Mouse (Mus musculus): ENCODE results near the gene Actn1.
"Not testable (repeated sequence)": the region's sequence is repeated elsewhere in the genome, so short reads cannot be mapped to it uniquely, and the experiment has no call there.

Gene Actn1

DNA sequence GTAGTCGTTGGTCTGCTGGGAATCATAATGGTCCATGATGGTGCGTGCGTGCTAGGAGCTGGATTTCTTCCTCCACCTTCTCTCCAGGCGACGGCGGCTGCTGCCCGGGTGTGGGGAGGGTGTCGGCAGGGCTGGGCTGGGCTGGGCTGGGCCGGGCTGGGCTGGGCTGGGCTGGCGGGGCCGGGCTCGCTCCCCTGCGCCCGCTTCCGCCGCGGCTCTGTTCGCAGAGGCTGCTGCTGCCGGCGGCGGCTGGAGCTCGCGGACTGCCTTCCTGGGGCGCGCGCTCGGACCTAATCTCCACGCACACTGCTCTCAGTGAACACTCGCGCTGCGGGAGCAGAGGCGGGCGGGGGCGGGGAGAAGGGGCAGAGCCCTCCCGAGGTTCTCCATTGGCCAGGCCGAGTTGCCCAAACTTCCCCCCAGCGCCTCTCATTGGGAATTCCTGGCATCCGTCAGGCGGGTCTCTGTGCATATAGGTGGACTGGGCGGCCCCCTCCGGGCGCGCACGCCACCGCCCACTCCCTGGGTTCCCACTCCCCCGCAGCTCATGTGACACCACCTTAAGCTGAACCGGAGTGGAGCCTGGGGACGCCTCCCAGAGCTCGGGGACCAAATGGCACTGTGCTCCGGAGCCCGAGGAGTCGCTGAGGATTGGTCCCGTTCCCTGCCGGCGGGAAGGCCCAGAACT is at the start of gene Actn1:
Gene Actn1, minus strand, starts transcription at position 316 of the 688 bp plus-strand sequence.
- DNase-seq (ENCODE audit: low spot score in 2 of 2) = peak; percentile 72 to 82

DNA sequence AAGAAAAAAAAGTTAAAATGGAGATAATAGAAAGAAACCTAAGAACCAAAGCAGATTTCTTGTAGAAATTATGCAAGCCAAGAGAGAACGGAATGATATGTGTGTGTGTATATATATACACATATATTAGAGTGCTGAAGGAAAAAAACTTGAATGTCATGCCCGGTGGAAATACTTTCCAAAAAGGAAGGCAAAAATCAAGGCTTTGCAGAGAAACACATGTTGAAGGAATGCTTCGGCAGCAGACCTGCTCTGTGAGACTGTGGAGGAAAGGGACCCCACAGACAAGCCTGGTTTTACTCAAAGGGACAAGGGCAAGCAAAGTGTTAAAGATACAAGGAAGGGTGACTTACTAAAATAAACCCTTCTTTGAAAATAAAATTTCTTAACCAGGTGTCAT is 47.4 kb upstream of the Actn1 start:
- no peak for DNase-seq (ENCODE audit: low spot score in 2 of 2)

DNA sequence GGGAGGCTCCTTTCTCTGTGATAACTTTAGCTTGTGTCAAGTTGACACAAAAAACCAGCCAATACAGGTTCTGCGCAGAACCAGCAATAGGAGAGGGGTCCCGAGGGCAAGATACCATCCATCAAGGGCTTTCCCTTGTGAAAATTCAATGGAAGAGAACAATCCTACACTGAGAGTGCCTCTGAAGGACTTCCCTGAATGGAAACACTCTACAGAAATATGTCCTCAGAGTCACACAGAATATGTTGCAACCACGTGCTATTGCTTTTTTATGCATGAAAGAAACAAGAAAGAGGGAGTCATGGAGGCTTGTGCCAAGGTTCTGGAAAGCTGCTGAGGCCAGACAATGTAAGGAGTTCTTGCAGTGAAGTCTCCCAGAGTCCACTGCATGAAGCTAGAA is 44.3 kb upstream of the Actn1 start:
- DNase-seq (ENCODE audit: low spot score in 2 of 2) = no peak

DNA sequence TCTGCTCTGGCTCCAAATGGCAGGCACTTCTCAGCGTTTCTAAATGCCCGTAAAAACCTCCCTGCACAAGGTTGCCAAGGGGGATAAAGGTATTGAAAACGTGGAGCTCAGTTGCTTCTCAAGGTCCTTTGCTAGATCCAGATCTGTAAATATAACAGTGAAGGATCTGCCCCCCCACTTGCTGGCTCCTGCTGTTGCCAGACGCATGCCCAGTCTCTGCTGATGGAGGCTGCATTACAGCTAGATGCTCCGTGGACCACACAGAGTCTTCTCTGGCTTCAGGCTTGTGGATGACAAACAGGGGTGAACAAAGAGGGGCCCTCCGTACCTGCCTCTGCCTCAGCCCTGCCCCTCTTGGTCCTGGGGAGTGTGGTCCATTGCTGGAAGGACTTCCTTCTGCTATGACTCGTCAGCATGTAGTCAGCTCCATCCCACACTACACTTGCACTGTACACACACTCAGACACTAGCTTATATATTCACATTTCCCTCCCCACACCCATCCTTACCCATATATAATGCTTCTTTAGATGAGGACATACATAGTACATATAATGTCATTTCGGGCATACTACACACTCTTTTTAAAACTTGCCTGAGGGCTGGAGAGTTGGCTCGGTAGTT is 40.8 kb upstream of the Actn1 start:
- DNase-seq (ENCODE audit: low spot score in 2 of 2) = no peak

DNA sequence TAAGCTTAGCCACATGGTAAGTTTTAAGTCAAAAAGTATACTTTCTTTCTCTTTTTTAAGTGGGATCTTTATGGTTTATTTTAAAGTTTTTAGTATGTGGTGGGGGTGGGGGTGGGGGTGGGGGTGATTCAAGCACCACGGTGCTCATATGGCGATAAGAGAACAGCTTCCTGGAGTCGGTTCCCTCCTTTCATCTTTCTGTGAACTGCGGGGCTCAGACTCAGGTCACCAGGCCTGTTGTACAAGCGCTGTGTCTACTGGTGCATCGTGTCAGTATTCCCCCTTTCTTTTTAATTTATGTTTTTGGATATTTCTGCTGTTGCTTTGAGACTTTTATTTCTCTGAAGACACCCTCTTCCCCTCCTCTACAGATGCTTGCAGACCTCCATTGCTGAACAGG is 38.5 kb upstream of the Actn1 start:
- DNase-seq (ENCODE audit: low spot score in 2 of 2) = no peak

DNA sequence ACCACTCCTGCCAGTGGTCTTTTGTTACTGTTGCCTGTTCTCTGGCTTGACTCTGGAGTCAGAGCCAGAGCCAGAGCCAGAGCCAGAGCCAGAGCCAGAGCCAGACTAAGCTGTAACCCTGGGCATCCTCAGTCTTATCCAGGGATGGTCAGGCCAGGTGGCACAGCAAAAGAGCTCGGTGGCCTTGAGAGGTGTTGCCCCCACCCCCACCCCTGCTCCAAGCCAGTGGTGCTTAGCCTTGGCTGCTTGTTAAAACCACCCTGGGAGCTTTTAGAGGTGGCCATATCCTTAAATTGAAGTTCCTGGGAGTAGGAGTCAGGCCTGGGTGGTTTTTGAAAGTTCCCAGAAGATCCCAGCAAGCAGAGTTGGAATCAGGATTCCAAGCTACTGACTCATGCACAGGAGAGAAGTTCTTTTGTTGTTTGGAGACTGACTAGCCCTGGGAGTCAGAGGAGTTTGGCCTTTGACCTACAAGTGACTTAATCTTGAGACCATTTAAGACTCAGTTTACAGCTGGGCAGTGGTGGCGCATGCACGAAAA is 31.8 kb upstream of the Actn1 start:
- no peak for DNase-seq (ENCODE audit: low spot score in 2 of 2)

DNA sequence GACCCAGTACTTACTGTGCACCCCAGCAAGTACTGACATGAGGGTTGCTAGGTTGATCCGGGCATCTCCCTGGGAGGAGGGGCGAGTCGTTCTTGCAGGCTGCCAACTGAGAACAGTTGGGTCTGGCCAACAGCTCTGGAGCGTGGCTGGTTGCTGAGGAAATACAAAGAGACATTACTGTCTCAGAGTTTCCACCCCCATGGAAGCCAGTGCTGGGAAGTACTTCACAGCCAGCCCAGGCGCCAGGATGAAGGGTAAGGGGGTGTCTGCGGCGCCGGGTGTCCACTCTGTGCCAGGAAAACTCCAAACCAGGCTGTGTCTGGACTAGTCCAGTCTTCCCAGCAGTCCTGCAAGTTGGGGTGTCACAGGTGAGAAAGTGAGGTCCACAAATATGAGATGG is 30.8 kb upstream of the Actn1 start:
- no peak for DNase-seq (ENCODE audit: low spot score in 2 of 2)

DNA sequence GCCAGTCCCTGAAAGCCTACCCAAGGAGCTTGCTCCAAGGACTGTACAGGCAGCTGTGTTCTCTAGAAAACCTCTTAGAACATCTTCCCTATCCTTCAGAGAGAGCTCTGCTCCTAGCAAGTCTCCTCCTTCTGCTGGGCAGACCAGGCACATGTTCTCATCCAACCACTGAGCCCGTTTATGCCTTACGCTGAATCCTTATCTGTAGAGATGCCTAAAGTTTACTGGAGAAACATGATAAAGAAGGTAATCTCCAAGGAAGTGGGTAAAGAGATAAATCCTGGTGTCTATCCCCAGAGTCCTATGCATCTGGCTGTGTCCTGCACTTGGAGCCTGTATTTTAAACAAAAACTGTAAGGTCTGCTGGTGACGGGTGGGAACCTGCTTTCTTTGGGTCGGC is 30.3 kb upstream of the Actn1 start:
- no peak for DNase-seq (ENCODE audit: low spot score in 2 of 2)

DNA sequence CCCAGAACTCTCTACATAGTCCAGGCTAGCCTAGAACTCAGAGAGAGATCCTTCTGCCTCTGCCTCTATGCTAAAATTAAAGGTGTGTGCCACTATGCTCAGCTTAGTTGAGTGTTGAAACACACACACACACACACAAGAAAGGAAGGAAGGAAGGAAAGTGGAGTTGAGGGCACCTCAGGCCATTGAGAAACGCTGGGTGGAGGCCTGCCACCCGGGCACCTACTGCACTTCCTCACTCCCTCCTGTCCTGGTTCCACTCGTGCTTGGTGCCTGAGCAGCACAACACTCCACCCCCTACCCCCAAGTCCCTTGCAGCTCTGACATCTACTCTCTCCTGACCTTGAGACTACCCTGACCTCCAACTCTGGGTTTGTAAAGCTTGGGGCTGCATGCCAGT is 29.6 kb upstream of the Actn1 start:
- no peak for DNase-seq (ENCODE audit: low spot score in 2 of 2)

DNA sequence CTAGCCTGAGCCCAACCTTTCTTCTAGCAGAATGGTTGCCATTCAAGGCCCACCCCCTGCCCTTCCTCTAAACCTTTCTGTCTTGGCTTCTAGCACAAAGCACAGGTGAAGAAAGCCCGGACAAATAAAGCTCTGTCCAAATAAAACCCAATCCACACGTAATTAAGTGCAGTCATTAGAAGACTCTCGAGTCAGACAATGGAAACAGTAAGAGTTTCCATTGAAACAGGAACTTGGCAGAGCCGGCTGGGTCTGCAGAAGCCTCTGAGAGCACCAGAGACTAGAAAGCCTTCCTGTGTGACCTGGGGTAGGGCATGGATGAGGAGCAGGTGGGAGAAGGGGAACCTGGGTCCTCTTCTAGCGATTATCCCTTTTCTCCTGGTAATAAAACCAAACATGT is 25.7 kb upstream of the Actn1 start:
- DNase-seq (ENCODE audit: low spot score in 2 of 2) = no peak

DNA sequence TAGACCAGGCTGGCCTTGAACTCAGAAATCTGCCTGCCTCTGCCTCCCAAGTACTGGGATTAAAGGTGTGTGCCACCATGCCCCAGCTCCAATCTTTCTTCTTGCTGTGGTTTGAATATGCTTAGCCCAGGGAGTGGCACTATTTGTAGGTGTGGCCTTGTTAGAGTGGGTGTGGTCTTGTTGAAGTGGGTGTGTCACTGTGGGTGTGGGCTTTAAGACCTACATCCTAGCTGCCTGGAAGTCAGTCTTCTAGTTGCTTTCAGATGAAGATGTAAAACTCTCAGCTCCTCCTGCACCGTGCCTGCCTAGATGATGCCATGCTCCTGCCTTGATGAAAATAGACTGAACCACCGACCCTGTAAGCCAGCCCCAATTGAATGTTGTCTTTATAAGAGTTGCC is 24.1 kb upstream of the Actn1 start:
- DNase-seq (ENCODE audit: low spot score in 2 of 2) = not testable (repeated sequence)

DNA sequence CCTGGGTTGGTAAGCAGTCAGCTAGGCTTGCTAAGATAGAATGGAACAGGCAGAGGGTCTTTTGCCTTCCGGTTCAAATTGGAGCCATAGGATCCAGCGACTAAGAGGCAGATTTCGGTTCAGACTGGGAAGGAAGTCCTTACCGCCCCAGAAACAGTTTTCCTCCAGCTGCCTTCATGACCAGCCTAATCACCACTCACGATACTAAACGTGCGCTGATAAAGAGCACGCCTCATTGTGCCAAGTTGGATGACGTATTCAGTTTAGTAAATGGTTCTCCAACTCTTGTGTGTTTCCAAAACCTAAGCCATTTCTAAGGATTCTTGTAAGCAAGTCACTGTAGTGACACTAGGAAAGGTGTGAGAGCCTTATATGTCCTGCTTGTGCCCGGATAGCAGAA is 18.7 kb upstream of the Actn1 start:
- no peak for DNase-seq (ENCODE audit: low spot score in 2 of 2)

DNA sequence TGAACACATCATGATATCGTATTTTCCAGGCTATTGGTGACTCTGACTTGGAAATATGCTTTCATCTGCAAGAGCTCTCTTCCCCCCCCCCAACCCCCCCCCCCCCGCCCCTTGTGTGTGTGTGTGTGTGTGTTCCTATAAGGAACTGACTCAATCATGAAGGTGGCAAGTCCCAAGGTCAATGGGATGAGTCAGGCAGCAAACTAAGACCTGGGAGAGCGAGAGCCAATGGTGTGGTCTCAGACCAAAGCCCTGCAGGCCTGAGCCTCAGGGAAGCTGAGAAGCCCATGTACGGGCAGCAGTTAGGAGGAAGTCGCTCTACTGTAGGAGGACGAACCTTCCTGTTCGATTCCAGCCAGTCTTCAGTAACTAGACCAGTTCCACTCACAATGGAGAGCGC is 17.3 kb upstream of the Actn1 start:
- DNase-seq (ENCODE audit: low spot score in 2 of 2) = no peak

DNA sequence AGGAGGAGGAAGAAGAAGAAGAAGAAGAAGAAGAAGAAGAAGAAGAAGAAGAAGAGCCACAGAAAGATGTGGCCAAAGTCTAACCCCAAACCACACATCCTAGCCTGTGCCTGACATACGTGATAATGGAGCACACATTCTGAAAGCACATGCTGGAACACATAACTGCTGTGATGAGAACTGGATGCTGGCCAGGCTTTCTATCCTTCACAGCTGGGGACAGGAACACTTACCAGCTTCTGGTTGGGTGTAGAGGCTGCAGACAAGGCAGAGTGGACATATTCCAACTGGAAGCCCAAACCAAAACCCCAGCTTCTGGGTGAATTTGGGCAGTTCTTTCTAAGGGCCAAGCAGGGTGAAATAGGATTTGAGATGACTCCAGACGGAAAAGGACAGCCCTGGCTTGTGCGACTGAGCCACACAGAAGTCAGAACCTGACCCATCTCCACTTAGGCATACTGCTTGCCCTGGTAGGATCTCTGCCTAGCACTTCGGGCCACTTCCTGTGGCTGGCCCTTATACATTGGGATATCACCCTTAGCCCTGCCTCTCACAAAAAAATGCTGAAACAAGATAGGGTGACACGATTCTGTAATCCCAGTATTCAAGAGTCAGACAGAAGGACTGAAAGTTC is 15.1 kb upstream of the Actn1 start:
- DNase-seq (ENCODE audit: low spot score in 2 of 2) = no peak

DNA sequence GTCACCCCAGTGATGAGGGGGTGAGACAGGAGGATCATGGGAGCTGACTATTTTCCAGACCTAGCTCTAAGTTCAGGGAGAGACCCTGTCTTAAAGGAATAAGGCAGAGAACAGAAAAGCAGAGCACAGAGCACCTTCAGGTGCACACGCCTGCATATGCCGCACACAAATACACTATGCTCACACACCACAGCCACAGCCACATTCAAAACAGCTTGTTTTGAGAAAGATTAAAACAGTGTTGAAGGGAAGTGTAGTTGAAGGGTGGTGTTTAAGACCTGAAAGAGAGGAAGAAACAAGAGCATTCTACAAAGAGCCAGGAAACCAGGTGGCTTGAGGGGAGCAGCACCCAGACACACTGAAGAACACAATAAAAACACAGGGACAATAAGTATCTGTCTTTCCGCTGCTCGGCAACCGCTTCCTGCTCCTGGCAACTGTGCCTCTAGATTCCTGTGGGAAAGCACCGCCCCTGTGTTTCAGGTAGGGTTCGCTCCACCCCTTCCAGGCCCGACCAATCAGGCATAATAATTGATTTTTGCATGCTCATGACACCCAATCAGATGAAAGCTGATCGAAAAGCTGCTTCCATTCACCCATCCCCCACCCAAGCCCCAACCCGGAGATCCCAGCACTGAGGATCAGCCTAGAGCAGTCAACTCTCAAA is 13.0 kb upstream of the Actn1 start:
- DNase-seq (ENCODE audit: low spot score in 2 of 2) = peak in 1 of 2 experiments; percentile 25

DNA sequence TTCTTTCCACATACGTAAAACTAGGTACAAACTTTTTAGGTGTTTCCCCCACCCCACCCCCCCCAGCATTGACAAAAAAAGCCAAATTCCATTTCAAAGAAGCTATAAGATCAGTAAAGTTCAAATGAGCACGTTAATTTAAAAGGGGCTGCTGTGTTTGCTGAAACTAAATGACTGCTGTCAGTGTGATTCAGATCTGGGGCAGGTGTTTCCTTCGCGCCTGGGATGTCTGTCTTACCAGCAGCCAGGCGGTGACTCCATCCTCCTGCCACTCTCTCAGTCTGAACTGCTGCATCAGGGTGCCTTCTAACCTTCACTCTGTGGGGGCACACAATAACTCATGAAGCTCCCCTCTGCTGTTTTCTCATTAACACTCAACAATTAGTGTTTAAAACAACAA is 11.6 kb upstream of the Actn1 start:
- DNase-seq (ENCODE audit: low spot score in 2 of 2) = no peak

DNA sequence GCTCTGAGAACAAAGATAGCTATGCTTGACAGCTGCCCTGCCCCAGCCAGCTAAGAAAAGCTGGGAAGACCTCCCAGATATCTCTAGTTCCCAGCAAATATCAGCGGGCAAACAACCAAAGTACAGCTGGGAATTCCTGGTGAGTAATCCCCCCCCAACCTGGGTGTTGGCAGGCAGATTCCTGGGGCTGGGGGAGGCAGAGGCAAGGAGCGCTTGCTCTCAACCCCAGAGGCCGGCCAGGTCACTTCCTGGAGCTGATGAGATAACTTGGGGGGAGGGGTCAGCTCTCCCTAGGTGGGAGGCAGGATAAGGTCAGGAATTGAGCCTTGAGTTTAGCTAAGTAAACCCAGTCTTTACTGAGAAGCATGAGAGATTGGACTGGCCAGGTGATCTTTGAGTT is 10.8 kb upstream of the Actn1 start:
- no peak for DNase-seq (ENCODE audit: low spot score in 2 of 2)

DNA sequence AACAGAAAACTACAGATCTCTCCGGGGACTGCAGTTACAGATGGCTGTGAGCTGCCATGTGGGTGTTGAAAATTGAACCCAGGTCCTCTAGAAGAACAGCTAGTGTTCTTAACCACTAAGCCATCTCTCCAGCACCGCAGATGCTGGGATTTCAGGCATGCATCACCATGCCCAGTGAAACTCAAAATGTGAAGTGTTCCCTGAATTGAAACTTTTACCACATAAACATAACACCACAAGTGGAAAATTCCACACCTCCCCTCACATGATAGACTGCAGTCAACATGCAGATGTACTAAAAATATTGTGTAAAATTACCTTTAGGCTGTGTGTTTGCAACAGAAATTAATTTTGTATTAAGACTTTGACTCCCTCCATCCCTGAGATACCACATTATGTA is 9.1 kb upstream of the Actn1 start:
- no peak for DNase-seq (ENCODE audit: low spot score in 2 of 2)

DNA sequence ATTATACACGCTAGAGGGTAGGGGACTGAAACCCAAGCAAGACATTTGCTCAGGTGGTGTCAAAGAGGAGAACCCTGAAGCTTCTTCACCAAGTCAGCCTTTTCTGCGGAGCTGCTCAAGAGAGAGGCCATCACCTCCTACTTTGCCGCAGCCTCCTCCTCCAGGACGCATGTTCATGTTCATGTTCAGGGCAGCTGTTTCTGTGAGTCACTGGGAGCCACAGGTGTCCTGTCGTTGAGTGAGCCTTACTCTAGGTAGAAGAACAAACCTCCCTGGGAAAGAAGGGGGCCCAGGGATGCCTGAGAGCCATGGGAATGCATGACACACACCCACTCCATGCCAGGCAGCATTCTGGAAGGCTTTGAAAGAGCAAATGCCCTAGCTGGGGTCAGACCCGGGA is 7.8 kb upstream of the Actn1 start:
- DNase-seq (ENCODE audit: low spot score in 2 of 2) = no peak

DNA sequence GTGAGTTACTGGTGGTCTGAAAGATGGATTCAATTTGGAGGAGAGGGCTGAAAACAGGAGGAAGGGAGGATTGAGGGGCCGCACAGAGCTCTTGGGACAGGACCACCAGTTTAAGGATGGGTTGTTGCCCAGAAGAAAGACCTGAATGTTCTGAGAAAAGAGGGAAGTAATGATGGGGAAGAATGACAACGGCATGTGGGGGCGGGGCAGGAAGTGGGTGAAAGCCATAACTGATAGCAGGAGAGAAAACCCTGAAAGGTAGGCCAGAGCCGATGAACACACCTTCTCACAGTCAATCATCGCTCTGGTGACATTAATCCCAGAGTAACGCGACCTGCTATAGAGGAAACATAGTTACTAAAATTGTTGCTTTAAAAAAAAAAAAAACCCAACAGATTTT is 4.2 kb upstream of the Actn1 start:
- not testable (repeated sequence) for DNase-seq (ENCODE audit: low spot score in 2 of 2)

DNA sequence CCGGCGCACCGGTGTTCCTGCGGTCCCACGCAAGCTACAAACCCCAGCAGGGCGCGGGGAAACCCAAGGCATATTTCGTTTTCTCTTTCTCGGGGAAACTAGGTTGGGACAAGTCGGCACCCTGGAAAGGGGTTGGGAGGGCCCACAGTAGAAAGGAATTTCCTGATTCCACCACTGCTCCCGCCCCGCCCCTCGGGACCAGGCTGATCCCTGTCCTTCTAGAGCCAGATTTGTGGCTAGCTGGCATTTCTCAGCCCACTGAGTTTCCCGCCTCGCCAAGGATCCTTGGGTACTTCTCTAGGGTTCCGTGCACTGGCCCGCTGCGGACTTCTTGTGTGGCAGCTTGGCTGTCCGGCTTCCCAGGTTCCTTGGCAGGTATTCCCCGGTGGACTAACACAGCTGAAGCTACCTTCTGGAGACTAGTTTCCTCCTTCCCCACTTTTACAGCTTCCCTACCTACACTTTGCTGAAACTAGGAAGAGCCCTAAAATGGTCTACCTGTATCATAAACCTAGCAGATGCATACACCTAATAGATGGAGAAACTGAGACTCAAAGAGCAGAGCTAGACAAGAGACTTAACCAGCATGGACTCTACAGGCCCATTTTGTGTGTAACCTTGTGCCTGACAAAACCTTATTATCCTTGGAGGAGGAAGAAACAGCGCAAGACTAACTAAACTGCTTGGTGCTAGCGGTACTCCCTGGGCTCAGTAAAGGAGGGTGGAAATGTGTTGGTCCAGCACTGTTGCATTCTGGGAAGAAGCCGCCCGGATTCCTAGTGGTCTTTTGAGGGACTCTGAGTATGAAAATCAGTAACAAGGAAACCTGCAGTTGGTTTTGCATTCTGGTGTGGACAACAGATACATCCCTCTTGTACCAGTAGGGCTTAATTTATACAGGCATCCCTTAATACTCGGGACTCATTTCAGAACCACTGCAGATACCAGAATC is 849 bp upstream of the Actn1 start:
- no peak for DNase-seq (ENCODE audit: low spot score in 2 of 2)

All from urinary bladder, postnatal 36 days (tissue).